Mouse (Mus musculus): ENCODE data around the gene Olfr995. TPM values are rescaled to one million over a fixed set of nuclear protein-coding genes. Genes with fewer than 3 reads are reported as not detected.

The Olfr995 gene
- not detected in 2 replicates for polyA plus RNA-seq (2012; rRNA removed)

DNA sequence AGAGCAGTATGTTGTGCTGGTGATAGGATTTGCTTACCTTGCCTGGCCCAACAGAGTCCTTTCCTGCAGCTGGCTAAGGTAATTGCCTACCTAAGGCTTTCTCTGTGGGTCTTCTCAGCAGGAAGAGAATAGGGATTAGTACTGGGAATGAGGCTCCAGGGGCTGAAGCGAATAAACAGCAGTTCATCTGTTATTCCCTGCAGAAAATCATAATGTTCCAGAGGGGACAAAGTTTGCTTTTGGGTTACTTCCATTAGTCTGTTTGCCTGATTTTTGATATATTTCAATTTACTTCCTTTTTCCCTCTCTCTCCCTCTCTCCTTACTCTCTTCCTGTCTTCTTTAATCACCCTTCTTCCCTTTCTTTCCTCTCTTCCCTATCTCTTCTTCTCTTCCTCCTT, at the start of gene Olfr995:
Gene Olfr995, minus strand, starts transcription at position 101 of the 400 bp plus-strand sequence.

GRCm38 (mm10) chr2:85436351-85436750, 7.1 kb downstream of the Olfr995 start, which contains the start of gene Olfr994:
Gene Olfr994, minus strand, starts transcription at chr2:85436451.

GRCm38 (mm10) chr2:85414777-85415176, 28.7 kb downstream of the Olfr995 start, which contains the start of gene Olfr993:
Gene Olfr993, minus strand, starts transcription at chr2:85414877.

DNA sequence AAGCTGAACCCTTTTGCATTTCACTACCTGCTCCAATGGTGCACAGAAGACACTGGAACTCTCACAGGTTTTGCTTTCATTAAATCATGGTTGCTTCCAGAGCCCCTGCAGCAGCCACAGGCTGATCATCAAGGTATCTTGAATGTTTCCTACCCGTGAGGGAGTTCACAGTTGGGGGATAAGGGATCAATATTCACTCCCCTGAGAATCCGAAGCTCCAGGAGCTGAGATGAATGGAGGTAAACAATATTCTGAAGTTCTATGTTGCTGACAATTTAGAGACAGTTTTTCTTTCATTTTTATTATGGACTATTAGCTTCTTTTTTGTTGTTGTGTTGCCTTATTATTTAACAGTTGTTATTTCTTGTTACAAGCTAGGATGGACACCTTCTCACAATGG, 34.1 kb downstream of the Olfr995 start, which contains the start of gene Olfr992:
Gene Olfr992, minus strand, starts transcription at position 101 of the 400 bp plus-strand sequence.

Other genes starting within 250 kb of the Olfr995 start
- gene Lrrc55, start 246.4 kb downstream of the Olfr995 start, polyA plus RNA-seq (2012; rRNA removed), result 0.95 and 1.8 TPM in 2 replicates
- not detected in 2 replicates for gene Olfr987, start 104.3 kb downstream of the Olfr995 start, polyA plus RNA-seq (2012; rRNA removed)
- gene Olfr988, start 80.4 kb downstream of the Olfr995 start, polyA plus RNA-seq (2012; rRNA removed), result not detected in 2 replicates
- gene Olfr992, start 34.2 kb downstream of the Olfr995 start, polyA plus RNA-seq (2012; rRNA removed), result not detected in 2 replicates
- gene Olfr993, start 28.8 kb downstream of the Olfr995 start, polyA plus RNA-seq (2012; rRNA removed), result not detected in 2 replicates
- not detected in 2 replicates for gene Olfr994, start 7.2 kb downstream of the Olfr995 start, polyA plus RNA-seq (2012; rRNA removed)
- 0.04 TPM in 2 replicates for gene 4833423E24Rik, start 75.4 kb upstream of the Olfr995 start, polyA plus RNA-seq (2012; rRNA removed)
- gene Olfr996, start 135.6 kb upstream of the Olfr995 start, polyA plus RNA-seq (2012; rRNA removed), result not detected in 2 replicates
- gene Olfr998, start 145.3 kb upstream of the Olfr995 start, polyA plus RNA-seq (2012; rRNA removed), result not detected in 2 replicates
- not detected in 2 replicates for gene Olfr1000, start 168.3 kb upstream of the Olfr995 start, polyA plus RNA-seq (2012; rRNA removed)
- not detected in 2 replicates for gene Olfr1002, start 207.1 kb upstream of the Olfr995 start, polyA plus RNA-seq (2012; rRNA removed)
- not detected in 2 replicates for gene Olfr154, start 220.8 kb upstream of the Olfr995 start, polyA plus RNA-seq (2012; rRNA removed)
- not detected in 2 replicates for gene Olfr1006, start 235.1 kb upstream of the Olfr995 start, polyA plus RNA-seq (2012; rRNA removed)
- gene Olfr1008, start 245.8 kb upstream of the Olfr995 start, polyA plus RNA-seq (2012; rRNA removed), result not detected in 2 replicates

Measured in central nervous system, embryonic 11.5 days (tissue).